Mouse (Mus musculus) kidney, adult 2 months (tissue): ENCODE measurements around the gene Cmtm3. TPM values are rescaled to one million over a fixed set of nuclear protein-coding genes. Genes with fewer than 3 reads are reported as not detected.
"Not testable (repeated sequence)": the region's sequence is repeated elsewhere in the genome, so short reads cannot be mapped to it uniquely, and the experiment has no call there.

ENCODE experiments used
- DNase-seq: peaks from one replicate; pipeline ENCODE4 v3.0.0; 2021
- H3K27ac ChIP-seq: fragments of 200-500 bp; 2 replicates; pipeline ENCODE4 v1.5.1; 2012; ENCODE audit warnings: low read depth, low read length, control low read depth, inconsistent platforms; ENCODE audit not compliant: insufficient read depth
- H3K27me3 ChIP-seq: fragments of 200-500 bp; replicated peaks from 2 replicates; pipeline ENCODE4 v1.6.1; 2012; ENCODE audit warnings: mild to moderate bottlenecking, moderate library complexity, low read length, inconsistent platforms; ENCODE audit not compliant: control insufficient read depth, insufficient read depth
- H3K36me3 ChIP-seq: fragments of 200-500 bp; 2 replicates; pipeline ENCODE4 v1.6.1; 2012; ENCODE audit warnings: mild to moderate bottlenecking, moderate library complexity, low read length, inconsistent platforms; ENCODE audit not compliant: control insufficient read depth, insufficient read depth
- H3K4me1 ChIP-seq: fragments of 200-500 bp; 2 replicates; pipeline ENCODE4 v1.6.1; 2011; ENCODE audit warnings: low read length; ENCODE audit not compliant: control insufficient read depth, insufficient read depth
- H3K4me3 ChIP-seq: fragments of 200-500 bp; 2 replicates; pipeline ENCODE4 v1.5.1; 2011; ENCODE audit warnings: mild to moderate bottlenecking, low read depth, low read length, control low read depth; ENCODE audit not compliant: insufficient read depth
- CTCF ChIP-seq: fragments of 200-500 bp; conservative IDR thresholded peaks from 2 replicates; pipeline ENCODE4 v1.5.1; 2011; ENCODE audit warnings: low read depth, mild to moderate bottlenecking, control low read depth, low read length, moderate library complexity, mixed read lengths; ENCODE audit not compliant: insufficient read depth, insufficient read length
- POLR2A ChIP-seq: fragments of 200-500 bp; IDR thresholded peaks from one replicate; pipeline ENCODE4 v1.6.1; 2011; ENCODE audit warnings: low read depth, low read length, control low read depth
- WGBS: fragments of 180-500 bp; shearing (Covaris S2); methylation state at CpG from one replicate; pipeline ENCODE4 v1.1.7; 2018; 5-methylcytosine and 5-hydroxymethylcytosine counted together
- polyA plus RNA-seq: library from polyadenylated mRNA; depleted of rRNA; stranded (reverse); fragments of >200 nt; gene quantifications from 2 replicates; pipeline ENCODE4 v1.2.3, GENCODE M21; 2012

Gene Cmtm3
- polyA plus RNA-seq, 1 experiment = 53.3 TPM

- Histone ChIP-seq H3K27ac (no peak overlapping the region), H3K4me1 (no peaks in the 10 kb centered on the region), H3K27me3 (no peaks in the 10 kb centered on the region), H3K36me3 (no peaks in the 10 kb centered on the region), H3K4me3 (no peak overlapping the region)
- peak; percentile 26 for DNase-seq
- WGBS = 36% methylated on average over 4 of the region's 4 CpGs
- no peak for TF ChIP-seq POLR2A
- TF ChIP-seq CTCF = peak; percentile 54
Observed at GRCm38 (mm10) chr8:104313311-104313710, 25.9 kb upstream of the Cmtm3 start.

- not testable (repeated sequence) for H3K4me1 ChIP-seq, H3K4me3 ChIP-seq, H3K36me3 ChIP-seq, DNase-seq, H3K27ac ChIP-seq, H3K27me3 ChIP-seq
- WGBS = 82% methylated on average over 11 of the region's 11 CpGs
Observed at GRCm38 (mm10) chr8:104321267-104321666, 17.9 kb upstream of the Cmtm3 start, which contains the start of gene Gm11020. TSS of gene Gm11020 (plus strand) at chr8:104321567.

GRCm38 (mm10) chr8:104321930-104322329 lies 17.3 kb upstream of the Cmtm3 start, which contains the start of gene Cmtm2b:
TSS of gene Cmtm2b (plus strand) at chr8:104322230.
- H3K36me3 ChIP-seq, H3K4me1 ChIP-seq, H3K4me3 ChIP-seq, H3K27ac ChIP-seq, DNase-seq, H3K27me3 ChIP-seq: not testable (repeated sequence)
- 88% methylated on average over 12 of the region's 12 CpGs for WGBS

- H3K4me1 ChIP-seq = no peaks in the 10 kb centered on the region
- no peaks in the 10 kb centered on the region for H3K27me3 ChIP-seq
- DNase-seq = no peak
- 76% methylated on average over 5 of the region's 5 CpGs for WGBS
- H3K4me3 ChIP-seq = no peak overlapping the region
- no peak for TF ChIP-seq POLR2A
- no peak for TF ChIP-seq CTCF
- no peak overlapping the region for H3K27ac ChIP-seq
- H3K36me3 ChIP-seq = no peaks in the 10 kb centered on the region
Observed at GRCm38 (mm10) chr8:104332665-104333631, 6.3 kb upstream of the Cmtm3 start.

DNA sequence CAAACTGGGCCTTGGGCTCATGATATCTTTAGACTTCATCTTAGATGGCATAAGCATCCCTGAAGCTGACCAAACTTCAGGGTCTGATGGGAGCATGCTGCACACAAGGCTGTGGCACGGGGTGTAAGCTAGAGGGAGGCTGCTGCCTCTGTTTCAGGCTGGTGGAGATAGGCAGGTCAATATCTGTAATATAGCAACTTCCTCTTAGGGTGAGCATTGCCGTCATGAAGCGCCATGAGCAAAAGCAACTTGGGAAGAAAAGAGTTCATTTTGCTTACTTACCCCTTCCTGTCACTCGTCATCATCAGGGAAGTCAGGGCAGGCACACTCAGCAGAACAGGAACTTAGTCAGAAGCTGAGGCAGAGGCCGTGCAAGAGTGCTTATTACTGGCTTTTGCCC lies 5.4 kb upstream of the Cmtm3 start:
- Histone ChIP-seq H3K27ac (no peak overlapping the region), H3K27me3 (no peaks in the 10 kb centered on the region), H3K36me3 (no peaks in the 10 kb centered on the region), H3K4me1 (no peaks in the 10 kb centered on the region), H3K4me3 (no peak overlapping the region)
- 66% methylated on average over 5 of the region's 5 CpGs for WGBS
- no peak for DNase-seq
- TF ChIP-seq CTCF = no peak
- no peak for TF ChIP-seq POLR2A

DNA sequence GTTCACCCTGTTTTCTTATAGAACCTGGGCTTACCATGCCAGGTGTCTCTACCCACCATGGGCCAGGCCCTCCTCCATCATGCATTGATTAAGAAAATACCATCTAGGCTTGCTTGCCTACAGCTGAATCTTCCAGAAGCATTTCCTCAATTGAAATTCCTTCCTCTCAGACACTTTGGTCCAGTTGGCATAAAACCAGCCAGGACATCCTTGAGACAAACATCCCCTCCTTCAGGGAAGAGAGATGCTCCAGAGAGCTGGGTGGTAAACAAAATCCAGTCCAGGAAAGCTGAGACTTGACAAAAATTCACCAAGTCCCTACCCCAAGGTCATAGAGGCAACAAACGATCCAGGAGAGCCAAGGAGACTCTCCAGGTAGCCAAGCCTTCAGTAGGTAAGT lies 5.0 kb upstream of the Cmtm3 start:
- Histone ChIP-seq H3K4me1 (no peaks in the 10 kb centered on the region), H3K27ac (no peak overlapping the region), H3K27me3 (no peaks in the 10 kb centered on the region), H3K4me3 (no peak overlapping the region), H3K36me3 (no peaks in the 10 kb centered on the region)
- no peak for TF ChIP-seq CTCF
- no peak for TF ChIP-seq POLR2A
- peak; percentile 7 for DNase-seq
- WGBS = 86% methylated on average over 1 of the region's 1 CpGs

DNA sequence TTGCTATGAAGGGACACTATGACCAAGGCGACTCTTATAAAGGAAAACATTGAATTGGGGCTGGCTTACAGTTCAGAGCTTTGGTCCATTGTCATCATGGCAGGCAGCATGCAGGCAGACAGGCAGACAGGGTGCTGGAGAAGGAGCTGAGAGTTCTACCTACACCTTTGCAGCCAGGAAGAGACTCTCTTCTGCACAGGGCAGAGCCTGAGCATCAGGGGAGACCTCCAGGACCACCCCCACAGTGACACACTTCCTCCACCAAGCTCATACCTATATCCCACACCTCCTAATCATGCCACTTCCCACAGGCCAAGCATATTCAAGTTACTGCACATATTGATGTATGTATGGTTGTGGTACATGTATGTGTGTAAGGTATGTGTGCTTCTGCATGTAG lies 2.4 kb upstream of the Cmtm3 start:
- H3K36me3 ChIP-seq = no peaks in the 10 kb centered on the region
- DNase-seq = no peak
- H3K4me3 ChIP-seq = no peak overlapping the region
- WGBS = 82% methylated on average over 1 of the region's 1 CpGs
- H3K27me3 ChIP-seq = no peaks in the 10 kb centered on the region
- no peak overlapping the region for H3K27ac ChIP-seq
- H3K4me1 ChIP-seq = no peaks in the 10 kb centered on the region
- TF ChIP-seq CTCF (no peak), POLR2A (no peak)
